Mouse (Mus musculus) C2C12 (cell line): ENCODE data around the gene Shkbp1. TPM values are rescaled to one million over a fixed set of nuclear protein-coding genes. Genes with fewer than 3 reads are reported as not detected.
A peak's percentile ranks its signal among the peaks of the same experiment; 100 is the strongest.

Source experiments
- H3K27me3 ChIP-seq: one replicate; pipeline ENCODE4 v1.6.1; 2011; ENCODE audit not compliant: control insufficient read depth, insufficient read depth, insufficient read length
- H3K36me3 ChIP-seq: one replicate; pipeline ENCODE4 v1.6.1; 2011; ENCODE audit not compliant: control insufficient read depth, insufficient read depth
- H3K4me3 ChIP-seq: one replicate; pipeline ENCODE4 v1.5.1; 2011; ENCODE audit warnings: mild to moderate bottlenecking, control low read depth; ENCODE audit not compliant: poor library complexity, insufficient read depth, severe bottlenecking
- H3K79me2 ChIP-seq: one replicate; pipeline ENCODE4 v1.6.1; 2011; ENCODE audit not compliant: control insufficient read depth, insufficient read depth
- H3K79me3 ChIP-seq: one replicate; pipeline ENCODE4 v1.6.1; 2011; ENCODE audit warnings: low read depth, control low read depth
- H3ac ChIP-seq: one replicate; pipeline ENCODE3; 2011; ENCODE audit warnings: low read depth; ENCODE audit not compliant: control insufficient read depth, insufficient read length
- CEBPB ChIP-seq: IDR thresholded peaks from one replicate; pipeline ENCODE4 v1.6.1; 2011; ENCODE audit warnings: low read depth, mild to moderate bottlenecking, control low read depth, moderate library complexity
- CTCF ChIP-seq: IDR thresholded peaks from one replicate; pipeline ENCODE4 v1.5.1; 2011; ENCODE audit not compliant: control insufficient read depth, insufficient read depth, insufficient read length
- FOSL1 ChIP-seq: IDR thresholded peaks from one replicate; pipeline ENCODE4 v1.8.0; 2011; ENCODE audit warnings: mild to moderate bottlenecking, low read length; ENCODE audit not compliant: poor library complexity, insufficient read depth, severe bottlenecking
- MAX ChIP-seq: IDR thresholded peaks from one replicate; pipeline ENCODE4 v1.6.1; 2011; ENCODE audit warnings: mild to moderate bottlenecking, control low read depth
- MYOD1 ChIP-seq: IDR thresholded peaks from one replicate; pipeline ENCODE4 v1.6.1; 2011; ENCODE audit warnings: low read depth; ENCODE audit not compliant: control insufficient read depth, insufficient read length
- MYOG ChIP-seq: IDR thresholded peaks from one replicate; pipeline ENCODE4 v1.6.1; 2011; ENCODE audit not compliant: control insufficient read depth, insufficient read length; ENCODE audit errors: extremely low read depth
- USF1 ChIP-seq: IDR thresholded peaks from one replicate; pipeline ENCODE4 v1.6.1; 2011; ENCODE audit warnings: low read depth, mild to moderate bottlenecking, control low read depth, moderate library complexity
- polyA plus RNA-seq: library from polyadenylated mRNA; unstranded; fragments of >200 nt; fragmentation: generic; extraction: Trizol; gene quantifications from one replicate; pipeline ENCODE4 v1.2.1, GENCODE M21; 2012; ENCODE audit warnings: missing spikeins

Shkbp1 gene
- polyA plus RNA-seq, 1 experiment, result 27.6 TPM

DNA sequence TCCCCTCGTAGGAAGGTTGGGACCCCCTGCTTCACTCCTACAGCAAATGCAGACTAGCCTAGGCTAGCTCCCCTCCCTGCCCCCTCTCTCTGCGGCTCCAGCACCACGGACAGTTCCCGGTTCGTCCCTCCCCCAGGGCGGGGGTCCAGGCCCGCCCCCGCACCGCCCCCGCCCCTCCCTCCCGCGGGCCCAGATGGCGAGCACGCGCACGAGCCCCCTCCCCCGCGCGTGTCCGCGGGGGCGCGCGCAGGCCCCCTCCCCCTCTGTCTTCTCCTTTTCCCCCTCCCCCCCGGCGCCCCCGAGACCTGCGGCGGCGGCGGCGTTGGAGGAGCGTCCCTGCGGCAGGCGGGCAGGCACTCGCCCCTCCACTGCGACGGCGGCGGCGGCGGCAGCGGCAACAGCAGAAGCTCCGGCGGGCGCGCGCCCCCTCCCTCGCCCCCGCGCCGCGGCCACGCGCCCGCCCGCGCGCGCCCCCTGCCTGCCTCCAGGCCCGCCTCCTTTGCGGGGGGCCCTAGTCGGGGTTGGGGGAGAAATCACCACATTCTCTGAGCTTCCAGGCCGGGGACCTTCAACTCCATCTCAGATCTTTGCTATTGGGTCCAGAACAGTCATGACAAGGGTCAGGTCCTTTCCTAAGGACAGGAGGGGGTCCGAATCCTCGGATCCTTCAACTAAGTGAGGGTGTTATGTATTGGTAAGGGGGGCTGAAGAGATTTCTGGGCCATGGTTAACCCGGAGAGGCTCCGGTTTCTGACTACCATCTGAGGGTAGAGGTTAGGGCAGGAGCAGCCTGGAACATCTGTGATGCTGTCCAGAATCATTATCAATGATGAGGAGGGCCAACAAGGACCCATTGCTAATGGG, 40.6 kb upstream of the Shkbp1 start:
- Histone ChIP-seq H3K79me3 (no peaks in the 10 kb centered on the region), H3K79me2 (no peaks in the 10 kb centered on the region), H3ac (no peak overlapping the region), H3K4me3 (no peak overlapping the region), H3K36me3 (no peaks in the 10 kb centered on the region), H3K27me3 (peaks cover 26% of the 10 kb centered on the region)
- no peak for TF ChIP-seq USF1
- no peak for TF ChIP-seq MAX
- TF ChIP-seq CTCF, result no peak
- TF ChIP-seq MYOD1, result no peak

DNA sequence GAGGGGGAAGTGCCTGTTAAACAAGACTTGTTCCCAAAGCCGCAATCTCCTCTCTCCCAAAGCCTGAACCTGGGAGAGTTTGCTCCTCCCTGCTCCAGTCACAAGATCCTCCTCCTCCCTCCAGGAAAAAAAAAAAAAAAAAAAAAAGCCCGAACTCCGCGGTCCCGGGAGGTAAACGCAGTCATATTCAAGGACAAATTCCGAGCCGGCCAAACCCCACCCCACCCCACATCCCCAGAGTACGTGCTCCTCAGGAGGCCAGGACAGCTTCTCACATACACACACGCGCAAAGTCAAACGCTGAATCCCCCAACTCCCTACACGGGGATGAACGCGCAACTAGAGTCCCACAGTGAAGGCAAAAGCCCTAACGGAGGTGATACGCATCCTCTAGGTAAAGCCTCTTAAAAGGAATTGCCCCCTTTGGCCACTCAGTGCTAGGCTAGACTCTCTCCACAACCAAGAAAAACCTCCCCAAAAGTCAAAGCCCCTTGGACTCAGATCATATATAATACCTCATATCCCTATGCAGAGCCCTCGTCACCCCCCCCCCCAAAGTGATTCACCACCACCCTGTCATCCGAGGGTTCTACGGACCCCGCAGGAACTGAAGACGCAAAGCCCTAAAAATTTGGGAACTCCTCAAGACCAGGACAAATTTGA, 39.8 kb upstream of the Shkbp1 start:
- Histone ChIP-seq H3ac (no peak overlapping the region), H3K4me3 (no peak overlapping the region), H3K27me3 (peaks cover 30% of the 10 kb centered on the region), H3K36me3 (no peaks in the 10 kb centered on the region), H3K79me2 (no peaks in the 10 kb centered on the region), H3K79me3 (no peaks in the 10 kb centered on the region)
- no peak for TF ChIP-seq CEBPB
- TF ChIP-seq MAX, result no peak
- no peak for TF ChIP-seq MYOG
- no peak for TF ChIP-seq USF1
- no peak for TF ChIP-seq MYOD1

DNA sequence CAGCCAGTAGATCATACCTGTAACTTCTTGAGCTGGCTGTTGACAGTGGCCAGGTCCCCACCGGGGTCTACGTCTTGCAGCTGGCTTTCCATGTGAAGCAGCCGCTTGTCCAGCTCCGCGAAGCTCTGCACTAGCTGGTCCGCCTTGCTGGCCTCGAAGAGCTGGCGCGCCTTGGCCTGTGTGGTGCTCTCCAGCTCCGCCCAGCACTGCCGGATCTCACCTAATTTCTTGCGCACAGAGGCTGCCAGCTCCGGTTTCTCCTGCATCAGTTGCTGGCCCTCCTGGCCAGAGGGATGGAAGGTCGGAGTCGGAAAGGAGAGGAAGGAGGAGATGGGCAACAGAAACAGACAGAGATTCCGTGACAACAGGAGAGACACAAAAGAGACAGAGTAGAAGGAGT, 35.6 kb upstream of the Shkbp1 start:
- Histone ChIP-seq H3K79me2 (no peaks in the 10 kb centered on the region), H3K36me3 (no peaks in the 10 kb centered on the region), H3K4me3 (no peak overlapping the region), H3ac (no peak overlapping the region), H3K27me3 (peaks cover 30% of the 10 kb centered on the region), H3K79me3 (no peaks in the 10 kb centered on the region)
- TF ChIP-seq MYOD1 (no peak), CTCF (no peak), MYOG (no peak), FOSL1 (no peak), MAX (no peak), USF1 (no peak), CEBPB (no peak)

DNA sequence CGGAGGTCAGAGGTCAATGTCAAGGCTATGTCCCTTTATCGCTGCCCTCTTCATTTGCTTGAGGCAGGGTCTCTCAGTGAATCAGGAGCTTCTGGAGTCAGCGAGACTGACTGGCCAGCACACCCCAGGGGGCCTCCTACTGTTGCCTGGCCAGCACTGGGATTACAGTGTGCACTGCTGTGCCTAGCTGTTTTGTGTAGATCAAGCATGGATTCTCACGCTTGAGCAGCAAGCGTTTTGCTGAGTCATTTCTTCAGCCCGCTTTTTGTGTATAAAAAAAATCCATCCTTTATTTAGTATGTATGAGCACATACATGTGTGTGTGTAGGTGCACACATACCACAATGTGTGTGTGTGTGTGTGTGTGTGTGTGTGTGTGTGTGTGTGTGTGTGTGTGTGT, 33.4 kb upstream of the Shkbp1 start:
- H3K36me3 ChIP-seq, result no peaks in the 10 kb centered on the region
- H3K79me3 ChIP-seq, result no peaks in the 10 kb centered on the region
- H3ac ChIP-seq, result no peak overlapping the region
- H3K79me2 ChIP-seq, result no peaks in the 10 kb centered on the region
- peaks cover 11% of the 10 kb centered on the region for H3K27me3 ChIP-seq
- H3K4me3 ChIP-seq, result no peak overlapping the region
- TF ChIP-seq CEBPB (no peak), MAX (no peak), FOSL1 (no peak), CTCF (no peak), MYOG (no peak), USF1 (no peak), MYOD1 (no peak)

DNA sequence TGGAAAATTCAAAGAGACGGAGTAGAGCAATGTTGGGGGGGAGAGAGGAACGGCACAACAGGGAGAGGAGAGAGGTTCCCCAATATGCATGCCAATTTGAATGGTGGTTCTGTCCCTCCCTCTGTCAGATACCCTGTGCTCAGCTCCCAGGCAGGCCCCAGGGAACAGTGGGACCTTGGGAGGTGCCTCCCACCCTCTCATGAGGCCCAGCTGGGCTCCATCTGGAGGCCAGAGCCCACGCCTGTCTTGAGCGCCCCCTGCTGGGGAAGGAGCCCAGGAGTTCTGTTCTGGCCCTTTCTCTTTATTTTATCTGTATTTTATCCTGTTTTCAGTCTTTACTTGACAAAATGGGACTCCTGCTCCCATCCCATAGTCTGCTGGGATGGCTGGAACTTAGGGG, 28.9 kb upstream of the Shkbp1 start:
- TF ChIP-seq FOSL1 (no peak), CTCF (peak; percentile 35), USF1 (no peak)
- H3K36me3 ChIP-seq, result no peaks in the 10 kb centered on the region
- H3ac ChIP-seq, result no peak overlapping the region
- H3K79me3 ChIP-seq, result no peaks in the 10 kb centered on the region
- H3K4me3 ChIP-seq, result no peak overlapping the region
- no peaks in the 10 kb centered on the region for H3K79me2 ChIP-seq
- H3K27me3 ChIP-seq, result no peaks in the 10 kb centered on the region

DNA sequence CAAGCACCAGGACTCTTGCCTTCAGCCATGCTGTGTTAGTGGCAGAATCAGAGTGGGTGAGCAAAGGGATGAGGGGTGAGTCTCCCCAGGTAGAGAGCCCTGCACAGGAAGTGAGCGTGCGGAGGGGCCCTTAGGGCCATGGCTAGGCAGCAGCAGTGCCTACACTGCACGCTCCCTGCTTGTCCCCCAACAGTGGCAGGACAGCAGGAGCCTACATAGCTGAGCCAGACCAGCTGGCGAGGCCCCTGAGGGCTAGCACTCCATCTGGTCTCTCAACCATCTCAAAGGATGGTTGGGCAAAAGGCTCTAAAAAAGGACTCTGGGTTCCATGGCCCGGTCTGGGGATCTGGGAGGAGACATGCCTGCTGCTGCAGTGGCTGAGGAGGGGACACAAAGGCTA, 28.3 kb upstream of the Shkbp1 start:
- Histone ChIP-seq H3K4me3 (no peak overlapping the region), H3K79me2 (no peaks in the 10 kb centered on the region), H3K79me3 (no peaks in the 10 kb centered on the region), H3ac (no peak overlapping the region), H3K27me3 (no peaks in the 10 kb centered on the region), H3K36me3 (no peaks in the 10 kb centered on the region)
- TF ChIP-seq FOSL1 (no peak), MAX (no peak), CEBPB (no peak)
